Mouse (Mus musculus) heart, postnatal 0 days (tissue): ENCODE results near the gene Entpd2. TPM values are rescaled to one million over a fixed set of nuclear protein-coding genes. Genes with fewer than 3 reads are reported as not detected.

Experiments used
- ATAC-seq: fragments of 200-750 bp; cut with Nextera tagmentation; 2 replicates; pipeline ENCODE4 v1.8.0; 2017; ENCODE audit warnings: low read depth, moderate number of reproducible peaks, moderate library complexity; ENCODE audit not compliant: insufficient read depth
- DNase-seq: peaks from one replicate; pipeline ENCODE4 v3.0.0-alpha.2; 2016; ENCODE audit warnings: low spot score
- H3K27ac ChIP-seq: fragments of 300-500 bp; sonication (generic); 2 replicates; pipeline ENCODE4 v1.5.1; 2014; ENCODE audit warnings: low read depth, mild to moderate bottlenecking
- H3K27me3 ChIP-seq: fragments of 300-500 bp; sonication (generic); 2 replicates; pipeline ENCODE4 v1.6.1; 2014; ENCODE audit warnings: low read length, mixed read lengths; ENCODE audit not compliant: control insufficient read depth, insufficient read depth
- H3K36me3 ChIP-seq: fragments of 300-500 bp; sonication (generic); replicated peaks from 2 replicates; pipeline ENCODE4 v1.6.1; 2014; ENCODE audit warnings: low read length, mixed read lengths; ENCODE audit not compliant: control insufficient read depth, insufficient read depth
- H3K4me1 ChIP-seq: fragments of 300-500 bp; sonication (generic); 2 replicates; pipeline ENCODE4 v1.6.1; 2014; ENCODE audit warnings: antibody characterized with exemption; ENCODE audit not compliant: control insufficient read depth, insufficient read depth
- H3K4me2 ChIP-seq: fragments of 300-500 bp; sonication (generic); 2 replicates; pipeline ENCODE4 v1.6.1; 2014; ENCODE audit warnings: low read depth, mild to moderate bottlenecking, low read length, moderate library complexity
- H3K4me3 ChIP-seq: fragments of 300-500 bp; sonication (generic); 2 replicates; pipeline ENCODE4 v1.5.1; 2014; ENCODE audit warnings: low read depth, low read length
- H3K9ac ChIP-seq: fragments of 300-500 bp; sonication (generic); replicated peaks from 2 replicates; pipeline ENCODE4 v1.6.1; 2014; ENCODE audit warnings: low read depth, low read length, mixed read lengths
- H3K9me3 ChIP-seq: fragments of 300-500 bp; sonication (generic); replicated peaks from 2 replicates; pipeline ENCODE4 v1.6.1; 2016; ENCODE audit warnings: low read length; ENCODE audit not compliant: control insufficient read depth
- CTCF ChIP-seq: IDR thresholded peaks from 2 replicates; pipeline ENCODE4 v1.5.1; 2016; ENCODE audit warnings: antibody characterized with exemption, control low read depth, low read depth
- EP300 ChIP-seq: IDR thresholded peaks from 2 replicates; pipeline ENCODE4 v1.6.1; 2016; ENCODE audit warnings: antibody characterized with exemption, low read depth
- WGBS: fragments of 180-500 bp; shearing (Covaris S2); extraction: QIAGEN DNeasy Blood & Tissue Kit; methylation state at CpG from one replicate; pipeline ENCODE4 v1.1.7; 2014; 5-methylcytosine and 5-hydroxymethylcytosine counted together
- polyA plus RNA-seq: library from polyadenylated mRNA; unstranded; fragments of >200 nt; fragmentation: Nextera tagmentation; extraction: Ambion mirVana; gene quantifications from 2 replicates; pipeline ENCODE4 v1.2.1, GENCODE M21; 2015
- total RNA-seq: library from RNA; depleted of rRNA; stranded (reverse); fragments of >200 nt; gene quantifications from 2 replicates; pipeline ENCODE4 v1.2.3, GENCODE M21; 2014; ENCODE audit warnings: low replicate concordance

The Entpd2 gene
- total and polyA plus RNA-seq, 2 experiments from 2014 or later, result 3.5 to 7.9 TPM

- Histone ChIP-seq H3K4me1 (peaks cover 12% of the 10 kb centered on the region), H3K4me2 (peak overlapping the region; percentile 100), H3K27ac (no peak overlapping the region), H3K9me3 (no peaks in the 10 kb centered on the region), H3K4me3 (peak overlapping the region; percentile 78), H3K36me3 (0 out of 2 replicates have a peak, but pooled peaks cover 12% of the 10 kb centered on the region), H3K9ac (peak overlapping the region; percentile 57), H3K27me3 (peaks cover 6% of the 10 kb centered on the region; the same call in 1 of the 2 replicates)
- ATAC-seq (no peak), DNase-seq (no peak)
- 42% methylated on average over 9 of the region's 9 CpGs for WGBS
- no peak for TF ChIP-seq CTCF
- no peak for TF ChIP-seq EP300
Observed at GRCm38 (mm10) chr2:25364761-25365090, 30.9 kb upstream of the Entpd2 start.

DNA sequence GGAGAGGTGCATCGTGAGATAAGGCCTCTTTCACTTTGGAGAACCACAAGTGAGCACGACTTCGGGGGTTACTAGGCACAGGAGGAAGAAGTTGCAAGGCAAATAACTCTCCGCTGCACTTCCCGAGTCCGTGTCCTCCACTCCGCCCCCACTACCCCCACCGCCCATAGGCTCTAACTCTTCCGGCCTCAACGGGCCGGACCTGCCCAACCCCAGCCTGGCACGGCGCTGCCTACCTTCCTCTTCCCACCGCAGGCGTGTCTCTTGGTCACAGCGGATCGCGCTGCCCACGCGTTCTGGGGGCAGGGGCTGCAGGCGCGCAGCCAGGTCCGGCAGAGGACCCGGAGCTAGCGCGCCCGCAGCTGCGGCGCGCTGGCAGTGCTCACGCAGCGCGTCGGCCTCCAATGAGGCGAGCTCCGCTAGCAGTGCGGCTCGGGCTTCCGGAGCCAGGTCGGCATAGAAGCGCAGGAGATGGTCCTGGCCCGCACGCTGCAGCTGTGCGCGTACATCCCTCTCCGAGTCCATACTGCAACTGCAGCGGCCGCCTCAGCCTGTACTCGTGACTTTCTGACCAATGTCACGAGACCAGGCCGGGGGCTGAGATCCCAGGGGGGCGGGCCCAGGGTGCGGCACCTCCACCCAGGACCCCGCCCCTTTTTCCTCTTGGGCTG lies 30.4 kb upstream of the Entpd2 start, which contains the start of gene Uap1l1:
Gene Uap1l1 (minus strand): TSS at position 592 of the 671 bp plus-strand sequence.
- ATAC-seq, result peak; percentile 88
- under 1% methylated on average over 53 of the region's 54 CpGs for WGBS
- peaks cover 12% of the 10 kb centered on the region for H3K4me1 ChIP-seq
- peak; percentile 64 for DNase-seq
- 0 out of 2 replicates have a peak, but pooled peaks cover 12% of the 10 kb centered on the region for H3K36me3 ChIP-seq
- H3K4me2 ChIP-seq, result peak within 1 kb of the TSS; percentile 100
- H3K9ac ChIP-seq, result peak within 1 kb of the TSS; percentile 57
- no peak within 1 kb of the TSS for H3K27ac ChIP-seq
- no peaks in the 10 kb centered on the region for H3K9me3 ChIP-seq
- H3K27me3 ChIP-seq, result peaks cover 6% of the 10 kb centered on the region; the same call in 1 of the 2 replicates
- peak within 1 kb of the TSS; percentile 78 for H3K4me3 ChIP-seq
- TF ChIP-seq EP300 (no peak), CTCF (no peak)

DNA sequence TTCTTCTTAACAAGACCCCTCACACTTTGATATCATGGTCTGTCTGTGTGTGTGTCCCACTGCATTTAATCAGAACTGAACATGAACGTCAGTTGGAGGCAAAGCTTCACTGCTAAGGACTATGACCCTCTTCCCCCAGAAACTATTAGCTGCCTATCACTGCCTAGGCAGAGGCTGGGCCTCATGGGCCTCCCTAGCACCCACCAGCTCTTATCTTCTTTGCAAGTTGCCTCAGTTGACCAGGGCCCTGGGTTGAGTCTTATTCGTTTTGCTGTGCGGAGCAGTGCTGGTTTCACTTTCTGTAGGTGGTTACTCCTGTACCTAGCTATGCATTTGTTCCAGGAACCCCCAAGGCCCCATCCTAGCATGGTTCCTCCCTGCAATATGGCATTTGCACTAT lies 25.7 kb upstream of the Entpd2 start:
- ATAC-seq (no peak), DNase-seq (no peak)
- Histone ChIP-seq H3K27ac (no peak overlapping the region), H3K9ac (no peak overlapping the region), H3K4me3 (no peak overlapping the region), H3K36me3 (peaks cover 2% of the 10 kb centered on the region; the same call in 1 of the 2 replicates), H3K4me2 (no peak overlapping the region), H3K4me1 (peaks cover 24% of the 10 kb centered on the region), H3K9me3 (no peaks in the 10 kb centered on the region), H3K27me3 (peaks cover 6% of the 10 kb centered on the region; the same call in 1 of the 2 replicates)
- 79% methylated on average over 3 of the region's 3 CpGs for WGBS
- no peak for TF ChIP-seq CTCF
- TF ChIP-seq EP300, result no peak

GRCm38 (mm10) chr2:25371764-25372643 lies 23.7 kb upstream of the Entpd2 start, which contains the start of gene Sapcd2:
Gene Sapcd2, plus strand, starts transcription at chr2:25372321.
- ATAC-seq, result peak; percentile 91
- peak; percentile 86 for DNase-seq
- TF ChIP-seq CTCF, result no peak
- no peak for TF ChIP-seq EP300
- Histone ChIP-seq H3K36me3 (peaks cover 17% of the 10 kb centered on the region; the same call in 1 of the 2 replicates), H3K4me2 (peak within 1 kb of the TSS; percentile 99), H3K4me1 (peaks cover 17% of the 10 kb centered on the region), H3K9me3 (no peaks in the 10 kb centered on the region), H3K9ac (peak within 1 kb of the TSS; percentile 47; the same call in 1 of the 2 replicates), H3K4me3 (peak within 1 kb of the TSS; percentile 74), H3K27ac (no peak within 1 kb of the TSS), H3K27me3 (peaks cover 3% of the 10 kb centered on the region; the same call in 1 of the 2 replicates)
- 2% methylated on average over 65 of the region's 65 CpGs for whole genome bisulfite sequencing

- ATAC-seq, result no peak
- peak overlapping the region; percentile 47; the same call in 1 of the 2 replicates for H3K9ac ChIP-seq
- H3K4me1 ChIP-seq, result peaks cover 17% of the 10 kb centered on the region
- no peak overlapping the region for H3K27ac ChIP-seq
- H3K4me3 ChIP-seq, result peak overlapping the region; percentile 74
- no peak for DNase-seq
- no peaks in the 10 kb centered on the region for H3K9me3 ChIP-seq
- H3K27me3 ChIP-seq, result no peaks in the 10 kb centered on the region
- TF ChIP-seq EP300 (no peak), CTCF (no peak)
- WGBS, result 2% methylated on average over 42 of the region's 42 CpGs
- H3K36me3 ChIP-seq, result peaks cover 23% of the 10 kb centered on the region; the same call in 1 of the 2 replicates
- peak overlapping the region; percentile 99 for H3K4me2 ChIP-seq
Observed at GRCm38 (mm10) chr2:25372644-25373391, 22.9 kb upstream of the Entpd2 start.
